Mouse (Mus musculus): ENCODE measurements around the gene Cyp2e1. TPM values are rescaled to one million over a fixed set of nuclear protein-coding genes. Genes with fewer than 3 reads are reported as not detected.

Gene Cyp2e1
- polyA plus RNA-seq, 1 experiment from 2014 or later, result 0.46 TPM

- no peak overlapping the region for H3K27ac ChIP-seq (replicated peaks)
- no peak for ATAC-seq (ENCODE audit: insufficient read depth)
Observed at GRCm38 (mm10) chr7:140811714-140812113, 48.2 kb downstream of the Cyp2e1 start.

GRCm38 (mm10) chr7:140812850-140813249 is 49.3 kb downstream of the Cyp2e1 start:
- no peaks in the 10 kb centered on the region for H3K36me3 ChIP-seq (replicated peaks)
- no peak overlapping the region for H3K27ac ChIP-seq (replicated peaks)
- H3K27me3 ChIP-seq, result no peaks in the 10 kb centered on the region

More at GRCm38 (mm10) chr7:140811714-140812113, 48.2 kb downstream of the Cyp2e1 start:
- H3K36me3 ChIP-seq (replicated peaks), result no peaks in the 10 kb centered on the region
- 71% methylated on average over 13 of the region's 13 CpGs for WGBS (ENCODE audit: insufficient replicate concordance)
- H3K4me2 ChIP-seq, result no peak overlapping the region
- H3K4me3 ChIP-seq (replicated peaks), result no peak overlapping the region
- no peaks in the 10 kb centered on the region for H3K27me3 ChIP-seq
- H3K4me1 ChIP-seq (replicated peaks), result no peaks in the 10 kb centered on the region
- H3K9ac ChIP-seq, result no peak overlapping the region
- H3K9me3 ChIP-seq (replicated peaks), result no peaks in the 10 kb centered on the region

GRCm38 (mm10) chr7:140820173-140820572 is 56.6 kb downstream of the Cyp2e1 start:
- 56% methylated on average over 4 of the region's 4 CpGs for WGBS (ENCODE audit: insufficient replicate concordance)
- no peak for ATAC-seq (ENCODE audit: insufficient read depth)
- Histone ChIP-seq H3K4me1 (replicated peaks) (peaks cover 8% of the 10 kb centered on the region), H3K9ac (no peak overlapping the region), H3K27me3 (peaks cover 10% of the 10 kb centered on the region; the same call in 1 of the 2 replicates), H3K4me2 (no peak overlapping the region), H3K36me3 (replicated peaks) (no peaks in the 10 kb centered on the region), H3K9me3 (replicated peaks) (no peaks in the 10 kb centered on the region), H3K4me3 (replicated peaks) (no peak overlapping the region), H3K27ac (replicated peaks) (no peak overlapping the region)

More at GRCm38 (mm10) chr7:140812850-140813249, 49.3 kb downstream of the Cyp2e1 start:
- Histone ChIP-seq H3K4me1 (replicated peaks) (no peaks in the 10 kb centered on the region), H3K4me3 (replicated peaks) (no peak overlapping the region), H3K9me3 (replicated peaks) (no peaks in the 10 kb centered on the region), H3K4me2 (no peak overlapping the region), H3K9ac (no peak overlapping the region)
- ATAC-seq (ENCODE audit: insufficient read depth), result no peak
- WGBS (ENCODE audit: insufficient replicate concordance), result 75% methylated on average over 12 of the region's 12 CpGs

- H3K27ac ChIP-seq (replicated peaks), result no peak overlapping the region
- no peak for ATAC-seq (ENCODE audit: insufficient read depth)
Observed at GRCm38 (mm10) chr7:140821305-140821652, 57.7 kb downstream of the Cyp2e1 start.

DNA sequence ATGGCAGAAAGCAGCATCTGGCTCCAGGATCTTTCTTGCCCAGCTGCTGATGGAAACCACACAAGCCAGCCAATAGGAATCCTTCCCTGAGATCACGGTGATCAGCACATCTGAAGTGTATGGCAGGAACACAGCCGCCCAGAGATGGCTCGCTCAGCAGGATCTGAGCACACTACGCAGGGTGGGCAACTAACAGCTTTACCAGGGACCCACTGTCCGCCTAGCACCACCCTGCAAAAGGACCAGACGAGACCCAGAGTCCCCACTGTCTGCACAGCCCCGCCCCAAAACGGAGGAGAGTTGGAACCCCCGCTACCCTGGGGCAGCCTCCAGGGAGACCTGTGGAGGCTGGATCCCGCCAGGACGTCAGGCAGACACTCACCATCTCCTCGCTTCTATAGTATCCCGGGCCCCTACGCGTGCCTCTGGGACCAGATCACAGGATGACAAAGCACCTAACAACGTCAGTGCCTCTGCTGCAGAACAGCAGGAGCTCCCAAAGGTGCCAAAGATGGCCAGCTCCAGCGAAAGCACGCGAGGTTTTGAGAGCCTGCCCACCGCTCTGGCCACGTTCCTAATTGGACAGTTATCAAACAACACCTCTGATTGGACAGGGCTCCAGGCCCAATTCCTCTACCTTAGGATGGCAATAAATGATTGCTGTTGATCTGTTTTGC is 58.3 kb downstream of the Cyp2e1 start, which contains the start of gene Zfp941:
Gene Zfp941 (minus strand): TSS at position 526 of the 677 bp plus-strand sequence.
- H3K36me3 ChIP-seq (replicated peaks), result no peaks in the 10 kb centered on the region
- no peaks in the 10 kb centered on the region for H3K9me3 ChIP-seq (replicated peaks)
- WGBS (ENCODE audit: insufficient replicate concordance), result 4% methylated on average over 21 of the region's 21 CpGs
- no peak within 1 kb of the TSS for H3K27ac ChIP-seq (replicated peaks)
- peak within 1 kb of the TSS; percentile 44 for H3K4me3 ChIP-seq (replicated peaks)
- peak within 1 kb of the TSS; percentile 66 for H3K4me2 ChIP-seq
- peaks cover 8% of the 10 kb centered on the region for H3K4me1 ChIP-seq (replicated peaks)
- H3K27me3 ChIP-seq, result peaks cover 10% of the 10 kb centered on the region; the same call in 1 of the 2 replicates
- no peak within 1 kb of the TSS for H3K9ac ChIP-seq
- peak; percentile 40; the same call in 1 of the 2 replicates for ATAC-seq (ENCODE audit: insufficient read depth)

More at GRCm38 (mm10) chr7:140821305-140821652, 57.7 kb downstream of the Cyp2e1 start:
- Histone ChIP-seq H3K4me3 (replicated peaks) (peak overlapping the region; percentile 44), H3K9ac (no peak overlapping the region), H3K36me3 (replicated peaks) (no peaks in the 10 kb centered on the region), H3K9me3 (replicated peaks) (no peaks in the 10 kb centered on the region), H3K4me2 (peak overlapping the region; percentile 66), H3K4me1 (replicated peaks) (peaks cover 8% of the 10 kb centered on the region), H3K27me3 (peaks cover 10% of the 10 kb centered on the region; the same call in 1 of the 2 replicates)
- WGBS (ENCODE audit: insufficient replicate concordance), result 54% methylated on average over 5 of the region's 5 CpGs

GRCm38 (mm10) chr7:140822731-140823130 is 59.2 kb downstream of the Cyp2e1 start:
- H3K27me3 ChIP-seq, result peaks cover 10% of the 10 kb centered on the region; the same call in 1 of the 2 replicates
- H3K9ac ChIP-seq, result no peak overlapping the region
- no peaks in the 10 kb centered on the region for H3K9me3 ChIP-seq (replicated peaks)
- no peak overlapping the region for H3K4me3 ChIP-seq (replicated peaks)
- H3K36me3 ChIP-seq (replicated peaks), result no peaks in the 10 kb centered on the region
- peaks cover 8% of the 10 kb centered on the region for H3K4me1 ChIP-seq (replicated peaks)
- H3K27ac ChIP-seq (replicated peaks), result no peak overlapping the region
- WGBS (ENCODE audit: insufficient replicate concordance), result 75% methylated on average over 4 of the region's 4 CpGs
- no peak overlapping the region for H3K4me2 ChIP-seq
- ATAC-seq (ENCODE audit: insufficient read depth), result no peak

Other genes with a start within 250 kb of the Cyp2e1 start
- not detected in 2 replicates for gene Olfr538, start 195.9 kb upstream of the Cyp2e1 start, polyA plus RNA-seq (2015; fragmentation: Nextera tagmentation; extraction: Ambion mirVana)
- not detected in 2 replicates for gene Olfr46, start 162.5 kb upstream of the Cyp2e1 start, polyA plus RNA-seq (2015; fragmentation: Nextera tagmentation; extraction: Ambion mirVana)
- not detected in 2 replicates for gene Olfr61, start 134.8 kb upstream of the Cyp2e1 start, polyA plus RNA-seq (2015; fragmentation: Nextera tagmentation; extraction: Ambion mirVana)
- not detected in 2 replicates for gene Olfr53, start 117.3 kb upstream of the Cyp2e1 start, polyA plus RNA-seq (2015; fragmentation: Nextera tagmentation; extraction: Ambion mirVana)
- not detected in 2 replicates for gene Olfr539, start 103.8 kb upstream of the Cyp2e1 start, polyA plus RNA-seq (2015; fragmentation: Nextera tagmentation; extraction: Ambion mirVana)
- gene Olfr45, start 81.8 kb upstream of the Cyp2e1 start, polyA plus RNA-seq (2015; fragmentation: Nextera tagmentation; extraction: Ambion mirVana), result not detected in 2 replicates
- gene Olfr541, start 66.5 kb upstream of the Cyp2e1 start, polyA plus RNA-seq (2015; fragmentation: Nextera tagmentation; extraction: Ambion mirVana), result not detected in 2 replicates
- gene Syce1, start 24.1 kb downstream of the Cyp2e1 start, polyA plus RNA-seq (2015; fragmentation: Nextera tagmentation; extraction: Ambion mirVana), result 0.06 and 0.13 TPM in 2 replicates
- gene Zfp941, start 58.4 kb downstream of the Cyp2e1 start, polyA plus RNA-seq (2015; fragmentation: Nextera tagmentation; extraction: Ambion mirVana), result 0.18 and 0.20 TPM in 2 replicates
- gene Urah, start 71.3 kb downstream of the Cyp2e1 start, polyA plus RNA-seq (2015; fragmentation: Nextera tagmentation; extraction: Ambion mirVana), result 24.7 and 26.8 TPM in 2 replicates
- gene Scgb1c1, start 81.8 kb downstream of the Cyp2e1 start, polyA plus RNA-seq (2015; fragmentation: Nextera tagmentation; extraction: Ambion mirVana), result not detected in 2 replicates
- not detected in 2 replicates for gene Odf3, start 84.1 kb downstream of the Cyp2e1 start, polyA plus RNA-seq (2015; fragmentation: Nextera tagmentation; extraction: Ambion mirVana)
- not detected in 2 replicates for gene Gm45785, start 92.6 kb downstream of the Cyp2e1 start, polyA plus RNA-seq (2015; fragmentation: Nextera tagmentation; extraction: Ambion mirVana)
- gene Ric8a, start 93.2 kb downstream of the Cyp2e1 start, polyA plus RNA-seq (2015; fragmentation: Nextera tagmentation; extraction: Ambion mirVana), result 20.9 and 23.3 TPM in 2 replicates
- gene Bet1l, start 93.8 kb downstream of the Cyp2e1 start, polyA plus RNA-seq (2015; fragmentation: Nextera tagmentation; extraction: Ambion mirVana), result 18.7 and 20.3 TPM in 2 replicates
- gene Psmd13, start 118.2 kb downstream of the Cyp2e1 start, polyA plus RNA-seq (2015; fragmentation: Nextera tagmentation; extraction: Ambion mirVana), result 133 TPM in 2 replicates
- gene Sirt3, start 118.6 kb downstream of the Cyp2e1 start, polyA plus RNA-seq (2015; fragmentation: Nextera tagmentation; extraction: Ambion mirVana), result 20.0 and 21.5 TPM in 2 replicates
- 2.5 and 3.6 TPM in 2 replicates for gene Cox8b, start 136.7 kb downstream of the Cyp2e1 start, polyA plus RNA-seq (2015; fragmentation: Nextera tagmentation; extraction: Ambion mirVana)
- gene Nlrp6, start 157.2 kb downstream of the Cyp2e1 start, polyA plus RNA-seq (2015; fragmentation: Nextera tagmentation; extraction: Ambion mirVana), result 4.8 and 7.0 TPM in 2 replicates
- gene Pgghg, start 177.7 kb downstream of the Cyp2e1 start, polyA plus RNA-seq (2015; fragmentation: Nextera tagmentation; extraction: Ambion mirVana), result 6.0 and 6.6 TPM in 2 replicates
- gene Ifitm5, start 186.6 kb downstream of the Cyp2e1 start, polyA plus RNA-seq (2015; fragmentation: Nextera tagmentation; extraction: Ambion mirVana), result 0.39 and 0.68 TPM in 2 replicates
- gene Gm45717, start 192.2 kb downstream of the Cyp2e1 start, polyA plus RNA-seq (2015; fragmentation: Nextera tagmentation; extraction: Ambion mirVana), result not detected in 2 replicates
- 384 and 401 TPM in 2 replicates for gene Ifitm2, start 192.2 kb downstream of the Cyp2e1 start, polyA plus RNA-seq (2015; fragmentation: Nextera tagmentation; extraction: Ambion mirVana)
- gene Ifitm1, start 203.5 kb downstream of the Cyp2e1 start, polyA plus RNA-seq (2015; fragmentation: Nextera tagmentation; extraction: Ambion mirVana), result 21.3 TPM in 2 replicates
- 84.9 and 98.1 TPM in 2 replicates for gene Ifitm3, start 247.0 kb downstream of the Cyp2e1 start, polyA plus RNA-seq (2015; fragmentation: Nextera tagmentation; extraction: Ambion mirVana)